Mouse (Mus musculus) brain, embryonic 14.5 days (tissue): ENCODE measurements at regions not wholly inside any gene's neighbourhood (a gene's known extent, or its start where the extent isn't known, plus 50 kb on each side); places are given as distances from the start of the nearest gene placed in this dataset.
A peak's percentile ranks its signal among the peaks of the same experiment; 100 is the strongest.

Experiments used
- DNase-seq: peaks from one replicate; pipeline ENCODE4 v3.0.0-alpha.2; 2011; ENCODE audit warnings: low read depth
- CTCF ChIP-seq: fragments of 200-500 bp; IDR thresholded peaks from 2 replicates; pipeline ENCODE4 v1.5.1; 2012; ENCODE audit warnings: inconsistent platforms, mild to moderate bottlenecking, moderate library complexity, borderline replicate concordance; ENCODE audit not compliant: insufficient read depth, insufficient read length; ENCODE audit errors: extremely low read depth
- POLR2A ChIP-seq: fragments of 200-500 bp; IDR thresholded peaks from 2 replicates; pipeline ENCODE4 v1.6.1; 2012; ENCODE audit warnings: mild to moderate bottlenecking, inconsistent platforms, borderline replicate concordance; ENCODE audit not compliant: poor library complexity, insufficient read depth, insufficient read length, severe bottlenecking; ENCODE audit errors: extremely low read depth

DNA sequence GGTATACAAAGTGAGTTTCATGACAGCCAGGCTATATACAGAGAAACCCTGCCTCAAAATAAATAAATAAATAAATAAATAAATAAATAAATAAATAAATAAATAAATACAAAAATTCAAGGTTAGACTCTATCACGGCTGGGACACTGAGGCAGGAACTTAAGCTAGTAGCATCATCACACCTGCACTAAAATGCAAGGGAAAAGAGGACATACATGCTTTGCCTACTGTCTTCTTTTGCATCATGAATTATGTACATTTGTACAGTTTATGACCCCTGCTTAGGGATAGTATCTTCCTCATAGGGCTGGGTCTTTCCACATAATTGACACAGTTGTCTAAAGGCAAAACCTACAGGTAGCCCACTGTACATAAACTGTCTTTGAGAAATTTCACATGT, 252.5 kb downstream of the Tpm3-rs7 start:
- no peak for TF ChIP-seq CTCF
- no peak for TF ChIP-seq POLR2A
- no peak for DNase-seq

DNA sequence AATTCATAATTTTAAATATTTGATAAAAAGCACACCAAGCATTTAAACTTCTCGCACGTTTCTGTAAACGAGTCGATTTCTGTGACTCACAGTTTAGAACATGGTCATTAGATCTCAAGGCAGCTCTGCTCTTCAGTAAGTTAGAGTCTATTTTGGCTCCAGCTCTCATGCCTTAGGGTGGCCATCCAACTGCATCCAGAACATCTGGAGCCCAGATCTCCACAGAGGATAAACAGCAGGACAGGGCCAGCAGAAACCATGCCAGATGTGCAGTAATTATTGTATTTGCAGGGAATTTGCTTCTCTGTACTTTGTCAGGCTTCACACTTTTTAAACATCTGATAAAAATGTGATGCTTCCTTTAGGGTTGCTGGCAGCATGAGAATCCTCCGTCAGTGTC, 276.4 kb downstream of the Tpm3-rs7 start:
- DNase-seq = peak; percentile 11
- no peak for TF ChIP-seq CTCF
- TF ChIP-seq POLR2A = no peak

DNA sequence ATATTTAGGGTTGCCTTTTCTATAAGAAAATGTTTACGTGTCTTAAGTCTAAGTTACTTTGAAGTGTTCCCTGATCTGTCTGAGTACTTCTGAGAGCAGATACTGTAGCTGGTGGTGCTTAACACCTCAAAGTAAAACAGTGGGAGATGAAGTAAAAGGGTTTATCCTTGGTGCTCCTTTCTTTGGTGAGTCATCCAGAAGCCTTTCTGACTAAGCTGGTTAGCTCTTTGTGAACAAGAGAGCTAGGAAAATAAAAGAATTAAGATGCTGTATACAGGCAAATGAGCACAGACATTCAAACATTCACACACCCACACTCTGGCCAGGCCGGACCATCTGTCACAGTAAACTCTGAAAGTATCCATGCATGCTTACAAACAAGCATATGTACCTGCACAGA, 312.7 kb downstream of the Tpm3-rs7 start:
- TF ChIP-seq POLR2A (no peak), CTCF (no peak)
- DNase-seq = no peak

DNA sequence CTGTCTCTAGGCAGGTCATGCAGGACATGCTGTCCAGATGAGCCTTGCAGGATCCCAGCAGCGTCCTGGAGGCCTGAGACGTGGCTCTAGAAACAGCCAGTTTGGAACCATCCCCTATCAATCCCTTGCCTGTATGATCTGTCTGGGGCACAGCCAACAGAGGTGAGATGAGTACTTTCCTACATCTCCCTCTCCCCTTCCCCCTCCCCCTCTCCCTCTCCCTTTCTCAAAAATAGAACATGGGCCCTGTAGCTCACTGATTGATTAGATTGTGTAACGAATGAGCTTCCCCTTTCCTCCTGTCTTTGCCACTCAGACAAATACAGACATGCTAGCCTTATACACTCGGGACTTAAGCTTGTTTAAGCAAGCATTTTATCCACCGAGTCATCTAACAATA, 336.9 kb downstream of the Tpm3-rs7 start:
- TF ChIP-seq POLR2A (no peak), CTCF (no peak)
- no peak for DNase-seq

DNA sequence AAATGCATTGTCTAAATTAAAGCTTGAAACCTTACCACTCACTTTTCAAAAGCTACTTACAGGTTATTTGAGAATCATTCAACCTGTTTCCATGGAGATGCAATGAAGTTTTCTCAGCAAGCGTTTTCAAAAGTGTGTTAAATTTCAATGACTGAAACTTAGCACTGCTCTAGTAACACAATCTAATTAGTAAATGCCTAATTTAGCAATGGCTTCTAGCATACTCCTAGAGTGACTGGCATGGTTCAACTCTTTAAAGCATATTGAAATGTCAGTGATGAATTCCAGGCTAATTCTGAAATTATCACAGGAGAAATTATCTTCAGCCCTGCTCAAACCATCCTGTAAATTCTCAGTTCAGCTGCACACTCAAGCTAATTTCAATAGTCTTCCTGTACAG, 342.5 kb downstream of the Tpm3-rs7 start:
- DNase-seq = peak; percentile 36
- TF ChIP-seq CTCF (no peak), POLR2A (no peak)

DNA sequence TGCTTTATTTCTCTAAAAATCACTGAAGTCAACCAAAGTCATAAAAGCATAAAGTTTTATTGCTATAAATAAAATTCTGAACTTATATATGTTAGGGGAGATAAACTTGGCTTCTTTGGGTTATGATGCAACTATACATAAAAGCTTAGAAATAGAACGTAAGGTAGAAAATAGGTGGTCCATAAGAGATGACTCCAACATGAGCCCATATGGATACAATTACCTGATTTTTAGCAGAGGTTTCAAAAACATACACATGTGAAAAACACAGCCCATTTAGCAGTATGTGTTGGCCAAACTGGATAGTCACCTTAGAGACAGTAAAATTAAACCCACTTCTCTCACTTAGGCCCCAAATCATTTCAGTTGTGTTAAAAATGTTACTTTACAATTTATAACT, 354.3 kb downstream of the Tpm3-rs7 start:
- TF ChIP-seq CTCF = no peak
- no peak for TF ChIP-seq POLR2A
- no peak for DNase-seq

DNA sequence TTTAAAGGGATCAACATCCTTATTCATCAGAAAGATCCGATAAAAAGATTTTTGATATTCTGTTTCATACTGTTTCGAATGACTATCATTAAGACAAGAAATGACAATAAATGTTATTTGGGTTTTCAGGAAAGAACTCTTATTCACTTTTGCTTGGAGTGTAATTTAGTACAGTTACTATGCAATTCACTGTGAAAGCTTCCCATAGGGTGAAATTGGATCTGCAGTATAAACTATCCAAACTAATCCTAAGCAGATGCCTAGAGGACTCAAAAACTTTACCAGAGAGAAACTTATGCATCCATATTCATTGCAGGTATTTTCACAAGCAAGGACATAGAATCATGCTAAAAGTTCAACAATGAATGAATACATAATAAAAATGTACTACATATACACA, 355.0 kb downstream of the Tpm3-rs7 start:
- DNase-seq = no peak
- TF ChIP-seq CTCF (no peak), POLR2A (no peak)

DNA sequence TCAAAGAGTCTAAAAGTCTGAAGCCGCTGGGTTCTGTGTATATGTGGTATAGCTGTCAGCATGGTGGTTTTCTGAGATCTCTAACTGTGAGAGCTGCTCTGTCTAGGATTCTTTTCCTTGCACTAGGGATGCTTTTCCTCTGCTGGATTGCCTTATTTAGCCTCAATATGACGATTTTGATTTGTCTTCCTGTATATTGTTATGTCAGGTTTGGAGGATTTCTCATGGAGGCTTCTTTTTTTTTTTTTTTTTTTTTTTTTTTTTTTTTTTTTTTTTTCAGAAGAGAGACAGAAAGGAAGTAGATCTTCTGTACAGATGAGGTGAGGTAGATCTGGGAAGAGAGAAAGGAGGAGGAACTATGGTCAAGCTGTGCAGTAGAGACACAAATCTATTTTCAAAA, 396.5 kb downstream of the Tpm3-rs7 start:
- no peak for DNase-seq
- TF ChIP-seq CTCF (no peak), POLR2A (no peak)
